Mouse (Mus musculus): ENCODE measurements around the gene Ccl8.

Ccl8 gene

GRCm38 (mm10) chr11:82114885-82115284 is at the start of gene Ccl8:
Gene Ccl8, plus strand, starts transcription at chr11:82115185.
- DNase-seq: no peak

- DNase-seq: no peak
These were observed 47.9 kb upstream of the Ccl8 start for GRCm38 (mm10) chr11:82066953-82067571.

DNA sequence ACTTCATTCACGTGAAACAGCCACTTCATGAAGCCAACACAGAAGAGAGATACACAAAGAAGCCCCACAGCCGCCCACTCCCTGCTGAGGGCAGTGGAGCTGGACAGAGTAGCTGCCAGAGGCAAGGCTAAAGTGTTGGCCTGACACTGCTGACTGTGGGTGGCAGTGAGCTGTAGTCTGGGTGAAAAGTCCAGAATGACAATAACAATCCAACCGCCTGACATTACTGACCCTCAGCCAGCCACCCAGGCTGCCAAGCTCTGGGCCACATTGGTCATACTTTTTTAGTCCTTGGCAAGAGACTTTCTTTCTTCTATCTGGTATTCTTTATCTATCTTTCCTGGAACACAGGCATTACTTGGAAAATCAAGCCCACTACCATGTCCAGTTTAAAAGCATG is 43.9 kb upstream of the Ccl8 start:
- DNase-seq: no peak

GRCm38 (mm10) chr11:82072374-82072773 is 42.6 kb upstream of the Ccl8 start:
- DNase-seq: no peak

- no peak for DNase-seq
These were observed 42.0 kb upstream of the Ccl8 start for GRCm38 (mm10) chr11:82072984-82073383.

DNA sequence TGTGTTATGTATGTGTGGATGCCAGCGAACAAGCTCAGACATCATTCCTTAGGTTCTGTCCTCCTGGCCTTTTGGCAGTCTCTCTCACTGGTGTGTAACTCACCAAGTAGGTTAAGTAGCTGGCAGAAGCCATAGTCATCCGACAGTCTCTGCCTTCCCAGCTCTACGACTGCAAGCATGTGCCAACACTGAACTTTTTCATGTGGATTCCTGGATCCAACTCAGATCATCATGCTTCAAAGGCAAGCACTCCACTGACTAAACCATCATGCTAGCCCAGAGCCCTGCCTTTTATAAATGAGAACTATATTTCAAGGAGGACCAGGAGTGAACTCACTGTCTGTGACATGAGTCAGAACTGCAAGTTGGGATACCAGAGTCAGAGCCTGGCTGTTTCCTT is 41.3 kb upstream of the Ccl8 start:
- no peak for DNase-seq

- DNase-seq: no peak
These were observed 38.0 kb upstream of the Ccl8 start for GRCm38 (mm10) chr11:82077031-82077430.

GRCm38 (mm10) chr11:82078136-82078730 is 36.8 kb upstream of the Ccl8 start:
- no peak for DNase-seq

GRCm38 (mm10) chr11:82080865-82081264 is 34.1 kb upstream of the Ccl8 start:
- DNase-seq: no peak

GRCm38 (mm10) chr11:82084360-82084759 is 30.6 kb upstream of the Ccl8 start:
- DNase-seq: no peak

DNA sequence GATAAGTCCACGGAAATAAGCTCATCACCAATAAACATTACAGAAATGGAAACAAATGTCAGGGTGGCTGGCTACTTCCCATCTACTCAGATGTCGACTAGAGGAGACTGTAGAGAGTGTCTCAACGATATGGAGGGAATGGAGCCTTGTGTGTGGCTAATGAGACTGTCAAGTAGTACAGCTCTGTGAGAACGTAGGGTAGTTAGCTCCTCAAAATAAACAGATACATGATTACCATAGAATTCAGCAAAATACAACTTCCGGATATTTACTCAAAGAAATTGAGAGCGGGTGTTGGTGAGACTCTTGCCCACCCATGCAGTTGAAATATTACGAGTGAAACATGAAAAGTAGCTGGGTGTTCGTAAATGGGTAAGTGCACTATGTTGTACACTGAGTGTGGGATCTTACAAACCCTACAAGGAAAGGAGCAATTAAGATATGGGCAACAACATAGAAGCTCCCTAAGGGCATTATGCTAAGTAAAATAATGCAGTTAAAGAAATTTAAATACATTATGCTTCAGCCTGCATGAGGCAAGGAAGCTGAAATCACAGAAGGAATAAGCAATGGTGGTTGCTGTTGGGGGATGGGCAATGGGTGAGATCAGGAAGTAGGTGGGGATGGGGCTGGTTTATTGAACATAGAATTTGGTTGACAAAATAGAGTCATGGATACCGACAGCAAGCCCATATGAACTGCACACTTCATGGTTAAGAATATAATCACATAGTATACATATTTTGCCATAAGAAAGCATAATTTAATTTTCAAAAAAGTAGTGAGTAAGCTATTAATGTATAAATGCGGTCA is 15.3 kb upstream of the Ccl8 start:
- DNase-seq: no peak

GRCm38 (mm10) chr11:82101087-82101486 is 13.9 kb upstream of the Ccl8 start:
- no peak for DNase-seq

GRCm38 (mm10) chr11:82101529-82101928 is 13.5 kb upstream of the Ccl8 start, which contains the start of gene Ccl12:
Gene Ccl12, plus strand, starts transcription at chr11:82101845.
- DNase-seq: no peak

DNA sequence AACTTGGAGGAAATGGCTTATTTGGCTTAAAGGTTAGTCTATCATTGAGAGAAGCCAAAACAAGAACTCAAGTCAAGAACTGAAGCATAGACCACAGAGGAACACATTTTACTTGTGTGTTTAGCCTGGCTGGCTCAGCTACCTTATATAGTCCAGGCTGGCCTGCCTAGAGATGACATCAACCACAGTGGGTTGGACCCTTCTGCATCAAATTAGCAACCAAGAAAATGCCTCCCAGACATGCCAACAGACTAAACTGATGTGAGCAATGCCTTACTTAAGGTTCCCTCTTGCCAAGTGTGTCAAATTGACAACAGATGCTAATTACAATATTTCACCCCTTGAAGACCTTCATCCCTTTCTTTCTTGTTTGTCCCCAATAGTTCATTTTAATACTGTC is 5.4 kb upstream of the Ccl8 start:
- no peak for DNase-seq

DNA sequence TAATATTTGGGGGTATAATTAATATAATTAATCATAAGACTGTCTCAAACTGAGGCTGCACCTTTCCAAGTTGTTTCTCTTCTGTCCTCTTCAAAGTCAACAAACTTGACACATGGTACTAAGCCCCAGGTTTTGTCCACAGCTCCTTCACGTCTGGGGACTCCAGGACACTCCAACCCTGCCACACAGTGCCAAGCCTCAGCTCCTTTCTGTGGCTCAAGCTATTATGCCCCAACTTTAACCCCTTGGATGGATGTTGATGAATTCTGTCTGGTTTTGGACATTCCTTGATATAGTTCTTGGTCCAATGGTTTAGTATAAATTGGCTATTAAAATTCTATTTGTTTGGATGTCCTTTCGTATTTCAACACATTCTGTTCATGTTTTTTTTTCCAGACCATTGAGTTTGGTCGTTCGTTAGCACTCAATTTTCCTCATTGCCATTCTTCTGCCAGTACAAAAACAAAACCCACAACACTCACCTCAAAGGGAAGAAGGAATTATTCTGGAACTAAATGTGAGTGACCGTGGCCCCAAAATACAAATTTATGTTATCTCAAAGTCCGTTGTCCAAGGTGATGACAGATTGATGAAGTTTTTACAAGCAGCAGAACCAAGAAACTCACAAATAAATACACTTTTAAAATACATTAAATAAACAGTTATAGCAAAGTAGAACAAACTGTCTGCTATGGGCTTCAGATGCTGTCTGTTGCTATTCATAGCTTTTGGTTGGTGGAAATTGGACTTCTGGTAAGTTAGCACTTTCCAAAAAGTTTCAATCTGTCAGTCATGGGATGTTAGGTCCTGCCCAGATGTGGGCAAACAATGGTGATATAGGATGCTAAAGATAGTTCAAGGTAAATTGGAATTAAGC is 4.4 kb upstream of the Ccl8 start:
- DNase-seq: no peak

DNA sequence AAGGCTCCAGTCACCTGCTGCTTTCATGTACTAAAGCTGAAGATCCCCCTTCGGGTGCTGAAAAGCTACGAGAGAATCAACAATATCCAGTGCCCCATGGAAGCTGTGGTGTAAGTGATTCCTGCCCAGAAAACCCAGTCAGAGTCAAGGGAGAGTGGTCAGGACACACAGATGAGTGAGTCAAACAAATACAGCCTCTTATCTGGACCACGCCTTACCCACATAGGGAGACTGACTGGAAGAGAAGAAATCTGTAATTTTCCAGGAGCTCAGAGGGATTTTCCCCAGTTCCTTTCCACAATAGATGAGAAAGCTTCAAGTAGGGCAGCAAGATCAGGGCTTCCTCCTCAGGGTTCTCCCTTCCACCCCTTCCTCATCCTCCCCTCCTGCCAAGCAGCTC is 1.1 kb downstream of the Ccl8 start:
- no peak for DNase-seq

GRCm38 (mm10) chr11:82132977-82133376 is 18.0 kb downstream of the Ccl8 start:
- DNase-seq: no peak

DNA sequence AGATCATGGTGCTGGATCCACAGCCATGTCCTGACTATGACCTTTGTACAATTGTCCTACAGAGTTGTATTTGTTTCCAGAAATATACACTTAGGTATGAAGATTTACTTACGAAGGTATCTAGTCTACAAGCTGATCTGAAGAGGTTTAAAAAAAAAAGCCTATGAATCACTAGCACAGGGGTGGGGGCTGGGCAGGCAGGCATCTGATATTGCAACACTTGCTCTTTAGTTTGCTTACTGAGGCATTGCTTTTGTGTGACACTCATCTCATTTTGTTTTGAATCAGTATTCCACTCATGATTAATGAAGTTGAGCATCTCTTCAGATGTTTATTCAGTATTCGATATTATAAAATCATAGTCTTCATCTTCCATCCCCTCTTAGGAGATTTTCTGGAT is 21.2 kb downstream of the Ccl8 start:
- DNase-seq: no peak

DNA sequence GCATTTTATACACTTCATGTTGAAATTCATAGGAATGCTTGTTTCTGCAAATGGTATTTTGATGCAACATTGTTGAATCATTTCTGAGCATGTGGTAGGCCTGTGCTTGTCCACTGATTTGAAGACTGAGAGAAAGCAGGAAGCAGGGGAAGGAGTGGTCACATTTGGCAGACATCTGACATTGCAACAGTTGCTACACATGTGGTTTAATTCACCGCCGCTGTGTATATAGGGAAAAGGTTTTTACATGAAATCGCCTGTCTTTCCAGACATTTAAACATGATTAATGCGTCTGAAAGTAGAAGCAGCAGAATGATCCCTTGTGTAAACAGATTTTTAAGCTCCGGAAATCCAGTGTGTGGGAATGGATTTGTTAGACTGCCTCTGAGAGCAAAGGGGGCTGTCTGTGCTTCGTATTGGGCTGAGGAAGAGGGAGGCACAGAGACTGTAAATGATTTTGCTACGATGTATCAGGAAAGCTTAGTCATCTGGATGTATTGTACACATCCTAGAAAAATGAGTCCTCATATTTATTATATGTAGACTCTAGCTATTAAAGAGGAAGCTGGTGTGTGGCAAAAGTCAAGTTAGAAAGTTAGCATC is 24.6 kb downstream of the Ccl8 start:
- DNase-seq: no peak

GRCm38 (mm10) chr11:82159126-82159525 is 44.1 kb downstream of the Ccl8 start:
- DNase-seq: no peak

DNA sequence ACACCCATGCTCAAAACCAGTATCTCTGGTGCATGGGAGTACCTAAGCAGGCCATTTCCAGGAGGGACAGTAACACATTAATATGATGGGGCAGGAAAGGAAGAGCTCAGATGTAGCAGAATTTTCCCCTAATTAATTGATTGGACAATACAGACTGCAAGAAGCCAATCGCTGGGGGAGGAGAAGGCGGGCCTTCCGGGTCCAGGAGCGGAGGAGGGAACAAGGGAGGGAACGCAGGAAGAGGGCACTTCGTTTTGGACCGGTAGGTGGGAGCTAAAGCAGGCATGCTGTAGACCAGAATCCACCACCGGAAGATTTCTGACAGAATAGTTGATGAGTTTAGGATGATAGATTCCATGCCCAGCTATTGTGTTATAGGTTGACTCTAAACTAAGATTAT is 48.3 kb downstream of the Ccl8 start:
- no peak for DNase-seq

Data from kidney, adult 11 months (tissue).